Mouse (Mus musculus) hindbrain, embryonic 11.5 days (tissue): ENCODE measurements around the gene Fgd6. TPM values are rescaled to one million over a fixed set of nuclear protein-coding genes. Genes with fewer than 3 reads are reported as not detected.

Experiments used
- ATAC-seq: fragments of 200-750 bp; cut with Nextera tagmentation; 2 replicates; pipeline ENCODE4 v1.8.0; 2017; ENCODE audit warnings: mild to moderate bottlenecking, moderate TSS enrichment, moderate library complexity; ENCODE audit not compliant: low FRiP score
- DNase-seq: peaks from one replicate; pipeline ENCODE4 v3.0.0-alpha.2; 2015; ENCODE audit warnings: low spot score
- H3K27ac ChIP-seq: fragments of 300-500 bp; sonication (generic); 2 replicates; pipeline ENCODE4 v1.5.1; 2014; ENCODE audit warnings: mild to moderate bottlenecking, low read depth, low read length
- H3K27me3 ChIP-seq: fragments of 300-500 bp; sonication (generic); 2 replicates; pipeline ENCODE4 v1.6.1; 2014; ENCODE audit warnings: mild to moderate bottlenecking, low read length, moderate library complexity, mixed read lengths; ENCODE audit not compliant: control insufficient read depth, insufficient read depth
- H3K36me3 ChIP-seq: fragments of 300-500 bp; sonication (generic); 2 replicates; pipeline ENCODE4 v1.6.1; 2014; ENCODE audit warnings: mild to moderate bottlenecking, low read length, moderate library complexity, mixed read lengths; ENCODE audit not compliant: control insufficient read depth, insufficient read depth
- H3K4me1 ChIP-seq: fragments of 300-500 bp; sonication (generic); replicated peaks from 2 replicates; pipeline ENCODE4 v1.6.1; 2014; ENCODE audit warnings: low read length, mixed read lengths; ENCODE audit not compliant: control insufficient read depth, insufficient read depth
- H3K4me2 ChIP-seq: fragments of 300-500 bp; sonication (generic); replicated peaks from 2 replicates; pipeline ENCODE4 v1.6.1; 2014; ENCODE audit warnings: mild to moderate bottlenecking, low read depth, low read length
- H3K4me3 ChIP-seq: fragments of 300-500 bp; sonication (generic); 2 replicates; pipeline ENCODE4 v1.5.1; 2014; ENCODE audit warnings: low read depth, low read length
- H3K9ac ChIP-seq: fragments of 300-500 bp; sonication (generic); 2 replicates; pipeline ENCODE4 v1.6.1; 2014; ENCODE audit warnings: low read depth, low read length
- H3K9me3 ChIP-seq: fragments of 300-500 bp; sonication (generic); 2 replicates; pipeline ENCODE4 v1.6.1; 2016; ENCODE audit warnings: low read length; ENCODE audit not compliant: control insufficient read depth
- WGBS: fragments of 180-500 bp; shearing (Covaris S2); extraction: QIAGEN DNeasy Blood & Tissue Kit; methylation state at CpG from one replicate; pipeline ENCODE4 v1.1.7; 2014; 5-methylcytosine and 5-hydroxymethylcytosine counted together
- polyA plus RNA-seq: library from polyadenylated mRNA; unstranded; fragments of >200 nt; fragmentation: Nextera tagmentation; extraction: Ambion mirVana; gene quantifications from 2 replicates; pipeline ENCODE4 v1.2.1, GENCODE M21; 2014

Fgd6 gene
- 5.0 and 6.7 TPM in 2 replicates for polyA plus RNA-seq

- Histone ChIP-seq H3K4me2 (peak within 1 kb of the TSS; percentile 68), H3K36me3 (no peaks in the 10 kb centered on the region), H3K9ac (peak within 1 kb of the TSS; percentile 89), H3K27ac (peak within 1 kb of the TSS; percentile 67), H3K4me3 (peak within 1 kb of the TSS; percentile 86), H3K9me3 (no peaks in the 10 kb centered on the region), H3K27me3 (no peaks in the 10 kb centered on the region), H3K4me1 (no peaks in the 10 kb centered on the region)
- DNase-seq, result peak; percentile 100
- WGBS, result under 1% methylated on average over 76 of the region's 77 CpGs
- peak; percentile 99 for ATAC-seq
Measured at GRCm38 (mm10) chr10:94035658-94036374, at the start of gene Fgd6, which contains the start of gene Vezt. Gene Fgd6, plus strand, starts transcription at chr10:94036001. Gene Vezt, minus strand, starts transcription at chr10:94035817.

- H3K9ac ChIP-seq, result no peak overlapping the region
- ATAC-seq (no peak), DNase-seq (no peak)
- no peaks in the 10 kb centered on the region for H3K27me3 ChIP-seq
- no peak overlapping the region for H3K27ac ChIP-seq
- no peak overlapping the region for H3K4me2 ChIP-seq
- no peaks in the 10 kb centered on the region for H3K9me3 ChIP-seq
- no peak overlapping the region for H3K4me3 ChIP-seq
- 98% methylated on average over 10 of the region's 10 CpGs for WGBS
- H3K4me1 ChIP-seq, result no peaks in the 10 kb centered on the region
- H3K36me3 ChIP-seq, result peaks cover 5% of the 10 kb centered on the region; the same call in 1 of the 2 replicates
Measured at GRCm38 (mm10) chr10:93994136-93994535, 41.7 kb upstream of the Fgd6 start.

DNA sequence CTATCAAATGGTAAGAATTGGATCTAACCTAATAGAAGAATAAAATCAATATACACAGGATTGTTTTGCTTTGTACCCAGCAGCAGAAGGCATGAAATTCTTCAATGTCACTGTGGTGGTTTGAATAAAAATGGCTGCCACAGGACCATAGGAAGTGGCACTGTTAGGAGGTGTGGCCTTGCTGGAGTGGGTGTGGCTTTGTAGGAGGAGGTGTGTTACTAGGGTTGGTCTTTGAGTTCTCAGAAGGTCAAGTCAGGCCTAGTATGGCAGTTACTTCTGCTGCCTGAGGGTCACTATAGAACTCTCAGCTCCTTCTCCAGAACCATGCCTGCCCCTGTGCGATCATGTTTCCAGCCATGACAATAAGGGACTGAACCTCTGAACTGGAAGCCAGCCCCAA lies 40.7 kb upstream of the Fgd6 start:
- Histone ChIP-seq H3K27ac (no peak overlapping the region), H3K9ac (no peak overlapping the region), H3K27me3 (no peaks in the 10 kb centered on the region), H3K4me3 (no peak overlapping the region), H3K9me3 (no peaks in the 10 kb centered on the region), H3K4me2 (no peak overlapping the region), H3K36me3 (peaks cover 5% of the 10 kb centered on the region; the same call in 1 of the 2 replicates), H3K4me1 (no peaks in the 10 kb centered on the region)
- DNase-seq (no peak), ATAC-seq (no peak)
- 96% methylated on average over 1 of the region's 1 CpGs for WGBS

GRCm38 (mm10) chr10:93999357-93999756 lies 36.4 kb upstream of the Fgd6 start:
- H3K36me3 ChIP-seq, result peaks cover 4% of the 10 kb centered on the region; the same call in 1 of the 2 replicates

GRCm38 (mm10) chr10:94000223-94000622 lies 35.6 kb upstream of the Fgd6 start:
- Histone ChIP-seq H3K36me3 (peaks cover 4% of the 10 kb centered on the region; the same call in 1 of the 2 replicates), H3K9ac (no peak overlapping the region), H3K4me2 (no peak overlapping the region), H3K9me3 (no peaks in the 10 kb centered on the region), H3K4me3 (no peak overlapping the region), H3K27me3 (no peaks in the 10 kb centered on the region), H3K27ac (no peak overlapping the region), H3K4me1 (no peaks in the 10 kb centered on the region)
- DNase-seq, result no peak
- WGBS, result 91% methylated on average over 10 of the region's 10 CpGs
- ATAC-seq, result no peak

More at GRCm38 (mm10) chr10:93999357-93999756, 36.4 kb upstream of the Fgd6 start:
- Histone ChIP-seq H3K4me3 (no peak overlapping the region), H3K4me1 (no peaks in the 10 kb centered on the region), H3K4me2 (no peak overlapping the region), H3K27ac (no peak overlapping the region), H3K27me3 (no peaks in the 10 kb centered on the region), H3K9ac (no peak overlapping the region), H3K9me3 (no peaks in the 10 kb centered on the region)
- ATAC-seq (no peak), DNase-seq (no peak)
- 92% methylated on average over 1 of the region's 1 CpGs for WGBS

DNA sequence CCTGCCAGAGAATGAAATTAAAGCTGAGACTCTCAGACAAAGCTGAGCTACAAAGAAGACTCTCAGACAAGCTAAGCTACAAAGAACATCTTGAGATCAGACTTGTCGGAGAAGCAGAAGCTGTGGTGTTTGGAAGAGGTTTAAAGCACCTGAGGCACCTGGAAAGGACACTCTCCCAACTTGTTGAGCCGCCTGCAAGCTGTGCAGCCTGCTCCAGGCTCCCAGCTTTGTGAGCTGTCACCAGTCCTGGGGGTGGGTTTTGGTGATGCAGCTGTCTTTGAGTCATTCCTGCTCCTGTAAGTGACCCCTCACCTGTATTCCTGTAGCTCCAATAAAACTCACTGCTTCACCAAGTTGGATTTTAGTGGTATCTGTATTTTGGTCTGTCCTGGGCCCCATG lies 27.4 kb upstream of the Fgd6 start:
- no peak overlapping the region for H3K9ac ChIP-seq
- no peaks in the 10 kb centered on the region for H3K9me3 ChIP-seq
- no peaks in the 10 kb centered on the region for H3K4me1 ChIP-seq
- H3K27me3 ChIP-seq, result no peaks in the 10 kb centered on the region
- DNase-seq, result no peak
- H3K4me3 ChIP-seq, result no peak overlapping the region
- WGBS, result 91% methylated on average over 2 of the region's 2 CpGs
- ATAC-seq, result no peak
- H3K27ac ChIP-seq, result no peak overlapping the region
- no peak overlapping the region for H3K4me2 ChIP-seq
- H3K36me3 ChIP-seq, result no peaks in the 10 kb centered on the region

DNA sequence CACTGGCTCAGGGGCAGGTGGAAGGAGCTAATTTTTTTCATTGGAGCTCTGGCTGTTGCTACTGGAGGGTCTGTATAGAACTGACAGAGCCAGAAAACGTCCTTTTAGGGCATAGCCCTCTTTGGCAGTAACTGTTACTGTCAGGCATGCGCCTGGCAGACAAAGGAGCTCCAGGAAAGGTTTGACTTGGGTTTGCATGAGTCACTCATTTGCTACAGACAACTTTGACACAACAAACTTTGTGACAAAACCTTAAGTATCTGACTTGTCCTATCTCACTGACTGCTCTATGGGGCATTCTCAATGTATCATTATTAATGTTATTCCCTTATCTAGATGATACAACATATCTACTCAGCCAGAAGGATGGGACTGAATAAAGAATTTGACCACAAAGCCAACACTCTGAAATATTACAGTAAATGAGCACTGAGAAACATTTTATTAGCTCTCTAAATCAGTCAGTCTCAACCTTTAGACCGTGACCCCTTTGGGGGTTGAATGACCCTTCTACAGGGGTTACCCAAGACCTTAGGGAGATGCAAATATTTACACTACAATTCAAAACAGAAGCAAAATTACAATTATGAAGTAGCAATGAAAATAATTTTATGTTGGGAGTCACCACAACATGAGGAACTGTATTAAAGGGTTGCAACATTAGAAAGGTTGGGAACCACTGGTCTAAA lies 25.7 kb upstream of the Fgd6 start:
- Histone ChIP-seq H3K4me3 (no peak overlapping the region), H3K27ac (no peak overlapping the region), H3K9me3 (no peaks in the 10 kb centered on the region), H3K36me3 (no peaks in the 10 kb centered on the region), H3K4me2 (no peak overlapping the region), H3K27me3 (no peaks in the 10 kb centered on the region), H3K4me1 (no peaks in the 10 kb centered on the region), H3K9ac (no peak overlapping the region)
- DNase-seq (no peak), ATAC-seq (no peak)
- 86% methylated on average over 3 of the region's 3 CpGs for WGBS

DNA sequence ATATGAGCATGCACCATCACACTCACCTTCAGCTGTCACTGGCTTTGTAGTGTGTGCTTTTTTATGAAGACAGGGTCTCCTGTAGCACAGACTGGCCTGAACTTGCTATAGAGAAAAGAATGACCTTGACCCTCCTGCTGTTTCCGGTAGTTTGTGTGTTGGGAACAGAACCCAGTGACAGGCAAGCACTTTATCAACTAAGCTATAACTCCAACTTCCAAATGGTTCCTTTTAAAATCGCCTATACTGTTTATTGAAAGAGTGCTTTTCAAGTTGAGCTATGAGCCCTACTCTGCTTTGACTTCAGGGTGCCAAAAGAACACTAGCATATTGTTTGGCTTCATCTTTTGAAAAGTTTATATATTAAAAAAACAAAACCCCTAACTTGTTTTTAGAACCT lies 24.8 kb upstream of the Fgd6 start:
- Histone ChIP-seq H3K27ac (no peak overlapping the region), H3K4me3 (no peak overlapping the region), H3K27me3 (no peaks in the 10 kb centered on the region), H3K9ac (no peak overlapping the region), H3K36me3 (no peaks in the 10 kb centered on the region), H3K4me1 (no peaks in the 10 kb centered on the region), H3K9me3 (no peaks in the 10 kb centered on the region), H3K4me2 (no peak overlapping the region)
- no peak for ATAC-seq
- DNase-seq, result no peak
- 72% methylated on average over 2 of the region's 2 CpGs for WGBS

DNA sequence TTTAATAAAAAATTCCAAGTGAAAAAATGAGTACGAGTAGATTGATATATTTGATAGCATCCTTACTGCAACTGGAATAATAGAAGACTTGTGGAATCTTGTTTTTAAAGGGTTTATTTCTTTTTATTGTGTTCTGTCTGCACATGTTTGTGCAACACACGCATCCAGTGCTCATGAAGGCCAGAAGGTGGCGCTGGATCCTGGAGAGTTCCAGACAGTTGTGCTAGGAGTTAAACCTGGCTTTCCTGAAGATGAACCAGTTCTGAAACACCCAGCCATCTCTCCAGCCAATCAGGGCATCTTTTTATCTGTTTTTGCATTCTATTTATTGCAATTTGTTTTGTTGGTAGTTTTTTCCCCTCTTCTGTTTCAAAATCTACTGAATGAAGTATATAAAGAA lies 22.6 kb upstream of the Fgd6 start:
- H3K9ac ChIP-seq, result no peak overlapping the region
- ATAC-seq, result no peak
- H3K27me3 ChIP-seq, result no peaks in the 10 kb centered on the region
- WGBS, result 53% methylated on average over 3 of the region's 3 CpGs
- no peaks in the 10 kb centered on the region for H3K4me1 ChIP-seq
- no peak overlapping the region for H3K4me3 ChIP-seq
- no peak overlapping the region for H3K27ac ChIP-seq
- no peaks in the 10 kb centered on the region for H3K9me3 ChIP-seq
- no peak overlapping the region for H3K4me2 ChIP-seq
- no peaks in the 10 kb centered on the region for H3K36me3 ChIP-seq
- peak; percentile 71 for DNase-seq
